Mouse (Mus musculus): ENCODE measurements around the gene Tmem101.
"Not testable (repeated sequence)": the region's sequence is repeated elsewhere in the genome, so short reads cannot be mapped to it uniquely, and the experiment has no call there.

Gene Tmem101

GRCm38 (mm10) chr11:102156039-102156785, at the start of gene Tmem101:
TSS of gene Tmem101 (minus strand) at chr11:102156404.
- DNase-seq (ENCODE audit: extremely low spot score, low spot score): peak; percentile 84

- DNase-seq (ENCODE audit: extremely low spot score, low spot score): no peak
Observed at GRCm38 (mm10) chr11:102201408-102201821, 45.2 kb upstream of the Tmem101 start.

GRCm38 (mm10) chr11:102199856-102200255, 43.7 kb upstream of the Tmem101 start:
- no peak for DNase-seq (ENCODE audit: extremely low spot score, low spot score)

- DNase-seq (ENCODE audit: extremely low spot score, low spot score): no peak
Observed at GRCm38 (mm10) chr11:102198245-102198644, 42.0 kb upstream of the Tmem101 start.

- no peak for DNase-seq (ENCODE audit: extremely low spot score, low spot score)
Observed at GRCm38 (mm10) chr11:102196018-102196797, 40.0 kb upstream of the Tmem101 start.

GRCm38 (mm10) chr11:102193657-102194440, 37.6 kb upstream of the Tmem101 start:
- no peak for DNase-seq (ENCODE audit: extremely low spot score, low spot score)

GRCm38 (mm10) chr11:102190848-102191247, 34.6 kb upstream of the Tmem101 start:
- DNase-seq (ENCODE audit: extremely low spot score, low spot score): no peak

GRCm38 (mm10) chr11:102189461-102190436, 33.5 kb upstream of the Tmem101 start, which contains the start of gene G6pc3:
TSS of gene G6pc3 (plus strand) at chr11:102189620.
- peak; percentile 81 for DNase-seq (ENCODE audit: extremely low spot score, low spot score)

GRCm38 (mm10) chr11:102188980-102189379, 32.8 kb upstream of the Tmem101 start:
- no peak for DNase-seq (ENCODE audit: extremely low spot score, low spot score)

DNA sequence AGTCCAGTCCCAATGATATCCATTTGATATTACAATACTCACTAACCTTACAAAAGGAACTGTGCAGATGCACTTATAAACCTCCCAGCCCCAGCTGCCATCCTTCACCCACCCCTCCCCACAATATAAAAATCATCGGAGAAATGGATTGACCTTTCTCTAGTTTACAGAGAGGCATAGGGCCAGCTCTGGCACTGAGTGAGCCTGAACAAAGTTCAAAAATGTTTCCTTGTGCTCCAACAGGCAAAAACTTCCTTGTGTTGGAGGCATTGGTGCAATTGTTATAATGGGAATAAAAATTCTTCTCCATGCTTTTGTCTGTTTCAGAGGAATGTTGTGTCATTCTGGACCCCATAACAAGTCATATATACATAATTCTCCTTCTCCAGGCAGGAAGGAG, 30.0 kb upstream of the Tmem101 start:
- DNase-seq (ENCODE audit: extremely low spot score, low spot score): no peak

GRCm38 (mm10) chr11:102185677-102186076, 29.5 kb upstream of the Tmem101 start:
- no peak for DNase-seq (ENCODE audit: extremely low spot score, low spot score)

DNA sequence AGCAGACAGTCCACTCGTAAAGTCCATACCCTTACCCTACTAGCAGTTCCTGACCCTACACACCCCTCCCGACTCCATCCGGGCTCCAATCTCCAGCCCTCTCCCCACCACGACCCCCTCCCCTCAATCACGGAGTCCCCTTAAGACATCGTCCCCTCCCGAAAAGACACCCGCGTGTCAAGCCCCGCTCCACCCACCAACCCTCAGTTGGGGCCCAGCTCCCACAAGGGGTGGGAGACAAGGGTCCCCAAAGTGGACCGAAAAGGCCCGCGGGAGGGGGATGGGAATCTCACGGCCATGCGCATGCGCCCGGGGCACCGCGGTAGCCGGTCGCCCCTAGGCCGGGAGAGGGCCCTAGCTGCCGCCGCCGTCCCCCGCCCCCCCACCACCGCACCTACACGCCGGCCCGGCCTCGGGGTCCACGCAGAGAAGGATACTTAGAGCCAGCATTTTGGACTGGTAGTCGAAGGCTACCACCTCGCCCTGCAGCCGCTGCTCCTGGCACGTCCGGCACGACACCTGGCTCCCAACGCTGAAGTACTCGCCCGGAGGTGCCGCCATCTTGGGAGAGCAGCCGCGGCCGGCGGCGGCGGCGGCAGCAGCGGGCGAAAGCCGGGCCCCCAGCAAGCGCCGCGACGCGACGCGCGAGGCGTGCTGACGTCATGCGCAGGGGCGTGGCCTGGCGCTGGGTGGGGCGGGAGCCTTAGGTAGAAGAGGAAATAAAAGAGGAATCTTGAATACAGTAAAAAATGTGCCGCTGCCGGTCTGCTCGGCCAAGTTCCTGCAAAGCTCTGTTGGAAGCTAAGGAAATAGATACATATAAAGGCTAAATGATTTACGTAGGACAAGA, 28.7 kb upstream of the Tmem101 start, which contains the start of gene Lsm12:
Lsm12 (minus strand) TSS at position 651 of the 850 bp plus-strand sequence.
- DNase-seq (ENCODE audit: extremely low spot score, low spot score): peak; percentile 95

GRCm38 (mm10) chr11:102184253-102184645, 28.0 kb upstream of the Tmem101 start:
- no peak for DNase-seq (ENCODE audit: extremely low spot score, low spot score)

GRCm38 (mm10) chr11:102179836-102180235, 23.6 kb upstream of the Tmem101 start:
- no peak for DNase-seq (ENCODE audit: extremely low spot score, low spot score)

- DNase-seq (ENCODE audit: extremely low spot score, low spot score): no peak
Observed at GRCm38 (mm10) chr11:102168689-102169088, 12.5 kb upstream of the Tmem101 start.

DNA sequence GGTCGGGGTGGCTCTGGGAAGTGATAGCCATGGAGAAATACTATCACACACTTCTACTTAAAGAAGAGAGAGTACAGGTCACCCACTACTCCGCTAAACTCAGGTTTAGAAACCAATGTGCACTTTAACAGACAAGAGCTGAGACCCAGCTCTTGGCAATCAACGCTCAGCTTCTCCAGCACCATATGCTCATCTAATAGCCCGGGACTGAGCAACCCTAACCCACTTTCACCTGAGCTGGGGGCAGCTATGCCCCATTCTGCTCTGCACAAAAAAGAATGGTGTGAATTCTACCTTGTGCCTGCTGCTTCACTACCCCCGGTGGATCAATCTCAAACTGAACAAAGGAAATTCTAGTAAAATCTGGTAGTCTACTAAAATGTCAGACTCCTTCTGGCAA, 11.3 kb upstream of the Tmem101 start:
- no peak for DNase-seq (ENCODE audit: extremely low spot score, low spot score)

DNA sequence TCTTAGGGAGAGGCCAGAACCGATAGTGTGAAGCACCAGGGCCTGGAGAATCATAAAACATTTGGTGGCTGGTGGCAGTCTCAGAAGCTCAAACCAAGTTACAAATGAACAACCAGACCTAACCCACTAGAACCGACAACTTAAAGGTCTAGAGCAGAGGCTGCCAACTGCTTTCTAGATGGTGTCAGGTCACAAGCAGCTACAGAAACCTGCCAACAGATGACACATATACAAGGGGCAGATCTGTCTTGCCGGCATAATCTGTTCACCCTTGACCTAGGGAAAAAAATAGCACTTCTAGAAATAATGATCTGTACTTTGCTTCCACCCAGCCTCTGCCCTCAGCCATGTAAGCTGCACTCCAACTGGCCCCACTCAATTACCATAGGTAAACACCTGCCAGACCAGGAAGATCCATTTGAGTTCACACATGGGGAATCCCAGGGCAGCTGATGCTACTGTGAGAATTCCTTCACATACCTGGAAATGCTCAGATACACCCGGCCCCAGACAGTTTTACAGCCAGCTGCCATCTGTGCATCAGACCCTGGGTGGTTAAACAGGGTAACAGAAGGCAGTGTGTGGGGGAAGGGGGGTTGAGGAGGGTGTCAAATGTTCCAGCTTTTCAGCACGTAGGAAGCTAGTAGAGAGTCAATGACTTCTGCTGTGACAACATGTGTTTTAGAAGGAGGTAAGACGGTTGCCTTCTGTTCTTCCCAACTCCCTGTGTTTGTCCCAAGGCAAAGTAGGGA, 9.9 kb upstream of the Tmem101 start:
- DNase-seq (ENCODE audit: extremely low spot score, low spot score): no peak

DNA sequence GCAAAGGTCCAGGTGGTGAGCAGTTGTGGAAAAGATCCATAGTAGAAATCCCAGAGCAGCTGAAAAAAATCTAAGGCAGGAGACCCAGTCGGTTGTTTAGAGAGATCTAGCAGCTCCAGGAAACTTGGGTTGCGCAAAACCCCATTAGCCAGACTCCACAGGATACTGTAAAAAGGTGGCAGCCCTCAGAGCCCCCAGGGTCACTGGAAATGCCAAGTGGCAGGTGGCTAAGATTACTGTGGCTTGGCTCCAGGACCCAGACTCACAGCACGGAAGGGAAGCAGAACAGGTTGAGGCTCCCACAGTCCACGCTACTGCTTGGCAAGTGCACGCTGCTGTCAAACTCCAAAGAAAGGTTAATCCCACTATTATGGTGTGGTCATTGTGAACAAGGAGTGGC, 3.6 kb upstream of the Tmem101 start:
- DNase-seq (ENCODE audit: extremely low spot score, low spot score): no peak

DNA sequence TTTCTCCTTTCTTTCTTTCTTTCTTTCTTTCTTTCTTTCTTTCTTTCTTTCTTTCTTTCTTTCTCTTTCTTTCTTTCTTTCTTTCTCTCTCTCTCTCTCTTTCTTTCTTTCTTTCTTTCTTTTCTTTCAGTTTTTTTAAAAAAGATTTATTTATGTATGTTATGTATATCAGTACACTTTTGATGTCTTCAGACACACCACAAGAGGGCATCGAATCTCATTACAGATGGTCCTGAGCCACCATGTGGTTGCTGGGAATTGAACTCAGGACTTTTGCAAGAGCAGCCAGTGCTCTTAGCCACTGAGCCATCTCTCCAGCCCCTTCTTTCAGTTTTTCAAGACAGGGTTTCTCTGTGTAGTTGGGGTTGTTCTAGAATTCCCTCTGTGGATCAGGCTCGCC, 1.8 kb upstream of the Tmem101 start:
- not testable (repeated sequence) for DNase-seq (ENCODE audit: extremely low spot score, low spot score)
